Mouse (Mus musculus): ENCODE data around the gene Slc15a1.
A peak's percentile ranks its signal among the peaks of the same experiment; 100 is the strongest.

GRCm38 (mm10) chr14:121455527-121455926 lies 49.5 kb downstream of the Slc15a1 start:
- TF ChIP-seq CTCF (IDR thresholded peaks at IDR 0.05; ENCODE audit: low read depth): peak; percentile 91
- no peak for TF ChIP-seq EP300 (IDR thresholded peaks at IDR 0.05; ENCODE audit: low read depth)

Measured in heart, postnatal 0 days (tissue).